Mouse (Mus musculus) bone marrow, adult 2 months (tissue): ENCODE data around the gene Fzd7.

Source experiments
- CTCF ChIP-seq: fragments of 200-500 bp; IDR thresholded peaks from 2 replicates; pipeline ENCODE4 v1.5.1; 2011; ENCODE audit warnings: low read length, control low read depth; ENCODE audit not compliant: control insufficient read depth, insufficient read depth
- POLR2A ChIP-seq: fragments of 200-500 bp; IDR thresholded peaks from 2 replicates; pipeline ENCODE4 v1.6.1; 2011; ENCODE audit warnings: low read depth, mild to moderate bottlenecking, control low read depth, low read length, borderline replicate concordance; ENCODE audit not compliant: control insufficient read depth

DNA sequence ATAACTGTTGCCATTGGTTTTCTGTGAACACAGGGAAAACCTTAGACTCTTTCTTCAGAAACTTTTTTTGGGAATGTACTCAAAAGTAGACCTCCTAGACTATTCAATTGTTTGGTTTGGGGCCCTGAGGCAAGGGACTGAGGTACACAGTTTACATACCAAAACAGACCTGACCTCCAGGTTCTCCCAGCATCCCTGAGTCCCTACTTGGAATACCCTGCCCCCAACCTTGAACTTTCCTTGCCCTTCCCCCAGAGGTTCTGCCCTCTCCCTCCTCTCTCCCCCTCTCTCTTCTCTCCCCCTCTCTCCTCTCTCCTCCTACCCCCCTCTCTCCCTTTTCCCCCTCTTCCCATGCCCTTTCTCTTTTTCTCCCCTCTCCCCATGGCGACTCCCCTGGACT, 40.2 kb downstream of the Fzd7 start:
- TF ChIP-seq POLR2A (no peak), CTCF (no peak)
